Mouse (Mus musculus) stomach, embryonic 15.5 days (tissue): Measurements from ENCODE around the gene Serinc4. TPM values are rescaled to one million over a fixed set of nuclear protein-coding genes. Genes with fewer than 3 reads are reported as not detected.
"Not testable (repeated sequence)": the region's sequence is repeated elsewhere in the genome, so short reads cannot be mapped to it uniquely, and the experiment has no call there.

Source experiments
- ATAC-seq: fragments of 200-750 bp; cut with Nextera tagmentation; 2 replicates; pipeline ENCODE4 v1.8.0; 2017; ENCODE audit warnings: low read depth, moderate number of reproducible peaks, moderate TSS enrichment; ENCODE audit not compliant: insufficient read depth, low FRiP score
- H3K27ac ChIP-seq: fragments of 300-500 bp; sonication (generic); 2 replicates; pipeline ENCODE4 v1.5.1; 2015; ENCODE audit warnings: mild to moderate bottlenecking, inconsistent platforms
- H3K27me3 ChIP-seq: fragments of 300-500 bp; sonication (generic); replicated peaks from 2 replicates; pipeline ENCODE4 v1.6.1; 2015; ENCODE audit warnings: inconsistent platforms
- H3K36me3 ChIP-seq: fragments of 300-500 bp; sonication (generic); 2 replicates; pipeline ENCODE4 v1.6.1; 2015; ENCODE audit warnings: inconsistent platforms
- H3K4me1 ChIP-seq: fragments of 300-500 bp; sonication (generic); 2 replicates; pipeline ENCODE4 v1.6.1; 2015; ENCODE audit warnings: inconsistent platforms
- H3K4me2 ChIP-seq: fragments of 300-500 bp; sonication (generic); 2 replicates; pipeline ENCODE4 v1.6.1; 2015; ENCODE audit warnings: mild to moderate bottlenecking, inconsistent platforms
- H3K4me3 ChIP-seq: fragments of 300-500 bp; sonication (generic); replicated peaks from 2 replicates; pipeline ENCODE4 v1.5.1; 2015; ENCODE audit warnings: inconsistent platforms
- H3K9ac ChIP-seq: fragments of 300-500 bp; sonication (generic); 2 replicates; pipeline ENCODE4 v1.6.1; 2015; ENCODE audit warnings: inconsistent platforms
- H3K9me3 ChIP-seq: fragments of 300-500 bp; sonication (generic); 2 replicates; pipeline ENCODE4 v1.6.1; 2016; ENCODE audit warnings: inconsistent platforms
- WGBS: fragments of 180-500 bp; shearing (Covaris S2); methylation state at CpG from one replicate; pipeline ENCODE4 v1.1.7; 2015; 5-methylcytosine and 5-hydroxymethylcytosine counted together
- polyA plus RNA-seq: library from polyadenylated mRNA; unstranded; fragments of >200 nt; fragmentation: Nextera tagmentation; extraction: Ambion mirVana; gene quantifications from 2 replicates; pipeline ENCODE4 v1.2.1, GENCODE M21; 2015

The Serinc4 gene
- polyA plus RNA-seq, result 0.30 and 0.67 TPM in 2 replicates

DNA sequence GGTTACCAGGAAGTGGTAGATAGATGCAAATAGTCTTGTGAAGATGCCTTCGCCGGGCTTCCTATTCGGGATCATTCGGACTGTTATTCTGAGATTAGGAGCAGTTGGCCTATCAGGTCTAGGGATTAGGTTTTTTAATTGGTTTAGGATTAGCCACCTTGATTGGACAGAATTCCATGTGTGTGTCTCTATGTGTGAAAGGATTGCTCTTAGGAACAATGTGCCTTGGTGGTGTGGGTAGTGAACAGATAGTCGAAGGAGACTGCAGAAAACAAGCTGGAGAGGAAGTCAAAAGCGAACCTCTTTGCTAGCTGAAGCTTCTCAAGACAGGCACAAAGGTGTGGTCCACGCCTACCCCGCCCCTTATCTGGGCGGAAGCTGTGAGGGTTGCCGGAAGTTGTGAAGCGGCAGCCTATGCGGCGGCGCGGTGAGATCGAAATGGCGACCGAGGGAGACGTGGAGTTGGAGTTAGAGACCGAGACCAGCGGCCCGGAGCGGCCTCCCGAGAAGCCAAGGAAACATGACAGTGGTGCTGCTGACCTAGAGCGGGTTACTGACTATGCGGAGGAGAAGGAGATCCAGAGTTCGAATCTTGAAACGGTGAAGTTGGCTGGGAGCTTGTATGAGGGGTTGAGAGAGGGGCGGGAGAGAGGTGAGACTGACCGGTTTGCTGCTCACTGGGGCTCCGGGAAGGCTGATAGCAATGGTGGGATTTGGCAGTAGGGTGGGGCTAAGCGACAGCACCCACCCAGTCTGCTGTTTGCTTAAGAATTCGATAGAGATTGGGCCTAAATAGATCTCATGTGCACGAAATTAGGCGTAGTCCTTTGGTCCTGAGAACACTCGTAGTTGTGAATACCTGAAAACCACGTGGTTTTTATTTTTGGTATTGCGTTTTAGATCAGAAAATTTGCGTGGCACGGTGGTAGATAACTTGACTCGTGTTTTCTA, at the start of gene Serinc4:
Serinc4 (minus strand) TSS at position 90 of the 951 bp plus-strand sequence.
- Histone ChIP-seq H3K4me2 (peak within 1 kb of the TSS; percentile 59), H3K4me3 (peak within 1 kb of the TSS; percentile 73), H3K36me3 (peaks cover 16% of the 10 kb centered on the region), H3K9ac (peak within 1 kb of the TSS; percentile 62), H3K9me3 (no peaks in the 10 kb centered on the region), H3K4me1 (peaks cover 10% of the 10 kb centered on the region; the same call in 1 of the 2 replicates), H3K27ac (peak within 1 kb of the TSS; percentile 82), H3K27me3 (no peaks in the 10 kb centered on the region)
- ATAC-seq, result peak; percentile 94
- 4% methylated on average over 41 of the region's 41 CpGs for WGBS

DNA sequence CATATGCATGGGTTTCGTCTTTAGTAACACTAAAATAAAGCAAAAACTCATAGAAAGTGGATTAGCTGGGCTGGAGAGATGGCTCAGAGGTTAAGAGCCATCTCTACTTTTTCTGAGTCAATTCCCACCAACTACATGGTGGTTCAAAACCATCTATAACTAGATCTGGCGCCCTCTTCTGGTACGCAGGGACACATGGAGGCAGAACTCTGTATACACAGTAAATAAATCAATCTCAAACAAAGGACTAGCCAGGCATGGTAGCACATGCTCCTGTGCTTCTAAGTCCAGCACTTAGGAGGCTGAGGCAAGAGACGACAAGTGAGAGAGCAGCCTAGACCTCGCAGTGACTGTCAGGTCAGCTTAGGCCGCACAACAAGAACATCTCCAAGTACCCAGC, 45.0 kb upstream of the Serinc4 start:
- not testable (repeated sequence) for H3K9me3 ChIP-seq, H3K4me3 ChIP-seq, H3K36me3 ChIP-seq, H3K4me2 ChIP-seq, H3K4me1 ChIP-seq, H3K9ac ChIP-seq, ATAC-seq, H3K27me3 ChIP-seq, H3K27ac ChIP-seq
- WGBS, result 69% methylated on average over 3 of the region's 6 CpGs

DNA sequence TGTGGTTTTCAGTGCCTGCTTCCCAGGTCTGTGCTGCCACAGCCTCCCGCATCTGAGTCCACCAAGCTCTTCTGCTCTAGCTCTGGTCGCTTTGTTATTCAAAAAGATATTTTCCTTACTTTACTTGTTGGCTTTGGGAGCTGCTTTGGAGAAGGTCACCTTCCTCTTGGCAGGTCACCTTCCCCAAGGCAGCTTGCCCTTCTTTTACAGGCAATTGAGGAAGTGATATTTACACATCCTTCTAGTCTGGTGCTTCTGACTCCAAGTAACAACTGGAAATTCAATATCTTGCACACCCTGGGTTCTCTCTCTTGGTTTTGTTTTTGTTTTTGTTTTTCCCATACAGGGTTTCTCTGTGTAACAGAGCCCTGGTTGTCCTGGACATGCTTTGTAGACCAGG, 27.8 kb upstream of the Serinc4 start:
- WGBS, result 59% methylated on average over 2 of the region's 2 CpGs
- H3K4me1 ChIP-seq, ATAC-seq, H3K27ac ChIP-seq, H3K27me3 ChIP-seq, H3K4me2 ChIP-seq, H3K9me3 ChIP-seq, H3K36me3 ChIP-seq, H3K4me3 ChIP-seq, H3K9ac ChIP-seq: not testable (repeated sequence)

DNA sequence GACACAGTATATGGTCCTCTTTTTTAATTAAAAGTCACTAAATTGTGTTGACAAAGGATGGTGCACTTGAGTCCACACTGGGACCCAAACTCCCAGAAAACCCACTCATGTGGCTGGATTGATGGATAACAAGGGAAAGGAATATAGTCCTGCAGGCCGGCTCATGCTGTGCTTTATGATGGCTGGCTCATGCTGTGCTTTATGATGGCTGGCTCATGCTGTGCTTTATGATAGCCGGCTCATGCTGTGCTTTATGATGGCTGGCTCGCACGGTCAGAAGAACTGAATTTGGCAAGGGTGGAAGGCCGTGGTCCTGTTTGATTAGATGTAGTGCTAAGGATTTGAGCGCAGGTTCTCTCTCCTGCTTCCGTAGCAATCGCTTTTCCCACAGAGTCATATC, 27.0 kb upstream of the Serinc4 start:
- Histone ChIP-seq H3K9ac (no peak overlapping the region), H3K9me3 (no peaks in the 10 kb centered on the region), H3K4me3 (no peak overlapping the region), H3K27ac (no peak overlapping the region), H3K4me2 (no peak overlapping the region), H3K36me3 (no peaks in the 10 kb centered on the region), H3K4me1 (no peaks in the 10 kb centered on the region), H3K27me3 (no peaks in the 10 kb centered on the region)
- 77% methylated on average over 8 of the region's 8 CpGs for whole genome bisulfite sequencing
- ATAC-seq, result no peak

DNA sequence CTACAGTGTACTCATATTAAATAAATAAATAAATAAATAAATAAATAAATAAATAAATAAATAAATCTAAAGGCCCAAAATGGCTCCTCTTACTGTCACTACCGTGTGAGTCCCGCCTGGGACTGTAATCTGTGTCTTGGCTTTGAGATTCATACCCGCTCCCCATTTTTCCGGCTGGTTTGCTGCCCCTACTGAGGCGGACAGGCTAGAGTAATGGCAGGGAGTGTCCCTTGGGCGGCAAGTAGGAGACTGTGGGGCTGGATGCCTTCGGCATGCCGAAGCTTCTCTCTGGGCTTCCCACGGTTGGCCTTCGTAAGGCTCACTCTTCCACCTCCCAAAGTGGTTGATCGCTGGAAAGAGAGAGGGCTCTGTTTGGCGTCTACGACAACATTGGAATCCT, 24.3 kb upstream of the Serinc4 start:
- H3K27ac ChIP-seq, H3K4me1 ChIP-seq, H3K9me3 ChIP-seq, H3K4me2 ChIP-seq, ATAC-seq, H3K27me3 ChIP-seq, H3K9ac ChIP-seq, H3K36me3 ChIP-seq, H3K4me3 ChIP-seq: not testable (repeated sequence)
- WGBS, result 86% methylated on average over 13 of the region's 13 CpGs

DNA sequence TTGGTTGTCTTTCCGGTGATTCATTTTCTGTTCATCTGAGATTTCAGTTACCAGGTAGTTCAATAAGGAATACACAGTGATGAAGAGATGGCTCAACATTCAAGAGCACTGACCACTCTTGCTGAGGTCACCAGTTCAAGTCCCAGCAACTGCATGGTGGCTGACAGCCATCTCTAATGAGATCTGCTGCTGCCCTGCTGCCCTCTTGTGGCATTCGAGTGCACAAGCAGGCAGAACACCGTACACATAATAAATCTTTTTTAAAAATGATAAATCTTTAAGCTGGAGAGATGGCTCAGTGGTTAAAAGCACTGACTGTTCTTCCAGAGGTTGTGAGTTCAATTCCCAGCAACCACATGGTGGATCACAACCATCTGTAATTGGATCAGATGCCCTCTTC, 23.9 kb upstream of the Serinc4 start:
- no peak overlapping the region for H3K9ac ChIP-seq
- no peak overlapping the region for H3K4me3 ChIP-seq
- H3K27me3 ChIP-seq, result no peaks in the 10 kb centered on the region
- H3K9me3 ChIP-seq, result no peaks in the 10 kb centered on the region
- H3K4me1 ChIP-seq, result no peaks in the 10 kb centered on the region
- no peak overlapping the region for H3K27ac ChIP-seq
- 54% methylated on average over 3 of the region's 3 CpGs for WGBS
- H3K4me2 ChIP-seq, result no peak overlapping the region
- ATAC-seq, result no peak
- H3K36me3 ChIP-seq, result no peaks in the 10 kb centered on the region

DNA sequence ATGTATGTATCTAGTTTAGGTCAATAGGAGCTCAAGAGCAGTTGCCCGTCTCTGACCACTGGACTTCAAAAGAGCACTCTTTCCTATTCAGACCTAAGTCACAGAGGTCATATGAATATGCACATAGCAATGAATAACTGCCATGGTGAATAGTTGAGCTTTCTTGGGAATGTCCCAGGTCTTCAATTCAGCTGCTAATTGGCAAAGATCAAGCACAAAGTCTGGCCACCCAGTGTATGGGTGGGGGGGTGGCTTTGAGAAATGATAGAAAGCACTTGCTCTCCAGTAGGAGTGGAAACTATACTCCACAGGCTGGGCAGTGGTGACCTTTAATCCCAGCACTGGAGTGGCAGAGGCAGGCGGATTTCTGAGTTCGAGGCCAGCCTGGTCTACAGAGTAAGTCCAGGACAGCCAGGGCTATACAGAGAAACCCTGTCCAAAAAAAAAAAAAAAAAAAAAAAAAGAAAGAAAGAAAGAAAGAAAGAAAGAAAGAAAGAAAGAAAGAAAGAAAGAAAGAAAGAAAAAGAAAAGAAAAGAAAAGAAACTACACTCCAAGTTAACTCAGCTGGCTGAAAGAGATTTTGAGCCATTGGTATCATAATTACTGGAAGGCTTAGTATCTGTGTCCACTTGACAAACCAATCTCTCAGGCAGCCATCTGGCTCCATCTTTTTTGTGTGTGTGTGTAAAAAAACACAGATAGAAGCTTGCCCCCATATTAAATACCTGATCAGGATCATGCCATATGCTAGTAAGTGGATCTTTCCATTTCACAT, 21.1 kb upstream of the Serinc4 start:
- WGBS, result 86% methylated on average over 3 of the region's 3 CpGs
- H3K27me3 ChIP-seq, result no peaks in the 10 kb centered on the region

DNA sequence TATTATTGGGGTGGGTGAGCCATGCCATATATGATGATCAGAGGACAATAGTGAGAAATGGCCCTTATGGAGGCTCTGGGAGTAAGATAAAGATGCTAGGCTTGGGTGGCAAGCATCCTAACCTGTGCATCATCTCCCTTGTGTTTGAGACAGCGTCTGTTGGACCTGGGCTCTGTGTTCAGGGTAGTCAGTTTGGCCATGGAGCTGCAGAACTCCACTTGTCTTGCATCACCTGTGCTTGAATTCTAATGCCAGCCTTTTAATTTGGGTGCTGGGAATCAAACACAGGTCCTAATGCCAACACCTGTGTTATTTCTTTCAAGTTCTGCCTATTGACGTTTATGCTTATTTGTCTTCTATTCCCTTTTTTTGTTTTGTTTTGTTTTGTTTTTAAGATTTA, 18.7 kb upstream of the Serinc4 start:
- H3K9me3 ChIP-seq, ATAC-seq, H3K36me3 ChIP-seq, H3K4me3 ChIP-seq, H3K27ac ChIP-seq, H3K4me2 ChIP-seq, H3K9ac ChIP-seq, H3K27me3 ChIP-seq, H3K4me1 ChIP-seq: not testable (repeated sequence)
- 96% methylated on average over 2 of the region's 2 CpGs for WGBS

More for the DNA sequence above, 21.1 kb upstream of the Serinc4 start:
- no peak for ATAC-seq
- no peak overlapping the region for H3K27ac ChIP-seq
- H3K9me3 ChIP-seq, result no peaks in the 10 kb centered on the region
- no peak overlapping the region for H3K4me3 ChIP-seq
- H3K4me2 ChIP-seq, result no peak overlapping the region
- no peaks in the 10 kb centered on the region for H3K36me3 ChIP-seq
- H3K9ac ChIP-seq, result no peak overlapping the region
- H3K4me1 ChIP-seq, result no peaks in the 10 kb centered on the region

DNA sequence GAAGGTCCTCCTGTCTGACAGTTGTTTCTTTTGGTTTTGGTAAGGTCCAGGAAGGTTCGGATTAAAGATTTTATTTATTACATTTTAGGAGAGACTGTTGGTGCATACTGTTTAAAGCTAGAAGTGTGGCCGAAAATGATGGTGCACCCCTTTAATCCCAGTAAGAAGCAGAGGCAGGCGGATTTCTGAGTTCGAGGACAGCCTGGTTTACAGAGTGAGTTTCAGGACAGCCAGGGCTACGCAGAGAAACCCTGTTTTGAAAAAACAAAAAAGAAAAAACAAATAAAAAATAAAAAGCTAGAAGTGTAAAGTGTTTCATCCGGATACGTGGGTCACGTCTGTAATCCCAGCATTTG, 17.6 kb upstream of the Serinc4 start:
- H3K27me3 ChIP-seq, result no peaks in the 10 kb centered on the region
- ATAC-seq, result peak; percentile 20; the same call in 1 of the 2 replicates
- H3K4me1 ChIP-seq, result no peaks in the 10 kb centered on the region
- H3K4me3 ChIP-seq, result peak overlapping the region; percentile 66
- H3K27ac ChIP-seq, result peak overlapping the region; percentile 48
- no peak overlapping the region for H3K9ac ChIP-seq
- H3K4me2 ChIP-seq, result peak overlapping the region; percentile 69
- no peaks in the 10 kb centered on the region for H3K9me3 ChIP-seq
- WGBS, result 32% methylated on average over 8 of the region's 8 CpGs
- no peaks in the 10 kb centered on the region for H3K36me3 ChIP-seq

DNA sequence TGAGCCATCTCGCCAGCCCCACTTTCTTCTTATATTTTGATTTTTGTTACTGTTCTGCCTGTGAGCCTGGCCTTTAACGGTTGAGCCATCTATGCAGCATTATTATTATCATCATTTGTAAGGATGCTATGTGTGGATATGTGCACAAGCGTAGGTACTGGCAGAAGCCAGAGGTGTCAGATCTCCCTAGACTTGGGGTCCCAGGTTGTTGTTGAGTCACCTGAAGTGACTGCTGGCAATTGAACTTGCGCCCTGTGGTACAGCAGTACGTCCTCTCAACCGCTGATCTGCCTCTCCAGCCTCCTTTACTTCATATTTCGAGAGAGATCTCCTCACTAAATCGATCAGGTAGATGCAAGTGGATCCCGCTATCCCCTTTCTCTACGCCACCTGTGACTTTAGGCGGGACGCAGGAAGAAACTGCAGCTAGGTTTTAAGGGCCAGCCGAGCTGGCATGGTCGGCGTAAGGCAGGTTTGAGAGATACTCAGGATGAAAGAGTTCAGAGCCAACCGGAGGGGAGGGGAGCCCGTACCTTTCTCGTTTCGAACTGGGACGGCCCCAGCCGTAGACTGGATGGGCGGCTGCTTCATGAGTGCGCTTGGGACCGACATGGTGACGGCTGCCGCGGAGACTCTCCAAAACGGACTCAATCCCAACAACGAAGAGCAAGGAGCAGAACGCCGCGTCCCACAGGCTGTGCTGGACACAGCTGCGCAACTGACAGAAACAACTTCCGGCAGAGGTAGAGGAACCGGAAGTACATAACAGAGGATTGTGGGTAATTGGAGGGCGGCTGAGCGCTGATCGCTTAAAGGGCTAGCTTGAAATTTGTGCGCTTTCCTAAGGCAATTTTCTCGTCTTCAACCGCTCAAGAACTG, 17.0 kb upstream of the Serinc4 start, which contains the start of gene Mfap1b:
Mfap1b (minus strand) TSS at position 767 of the 879 bp plus-strand sequence.
- Histone ChIP-seq H3K4me2 (peak within 1 kb of the TSS; percentile 69), H3K27ac (peak within 1 kb of the TSS; percentile 48), H3K4me3 (peak within 1 kb of the TSS; percentile 66), H3K9ac (peak within 1 kb of the TSS; percentile 33)
- not testable (repeated sequence) for H3K27me3 ChIP-seq, H3K9me3 ChIP-seq, H3K4me1 ChIP-seq, H3K36me3 ChIP-seq
- 4% methylated on average over 41 of the region's 41 CpGs for WGBS
- peak; percentile 94 for ATAC-seq

DNA sequence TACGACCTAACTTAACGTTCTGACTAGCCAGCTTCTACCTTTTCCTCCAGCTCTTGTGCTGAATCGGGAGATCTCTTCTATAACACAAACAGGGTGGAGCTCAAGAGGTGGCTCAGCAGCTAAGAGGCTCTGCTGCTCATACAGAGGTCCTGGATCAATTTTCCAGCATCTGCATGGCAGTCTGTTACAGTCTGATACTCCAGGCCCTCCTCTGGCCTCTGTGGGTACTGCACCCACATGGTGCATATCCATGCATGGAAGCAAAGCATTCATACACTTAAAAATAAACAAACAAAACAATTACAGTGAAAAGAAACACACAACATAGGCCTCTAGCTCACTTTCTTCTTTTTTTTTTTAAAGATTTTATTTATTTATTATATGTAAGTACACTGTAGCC, 16.2 kb upstream of the Serinc4 start:
- not testable (repeated sequence) for H3K9ac ChIP-seq, ATAC-seq, H3K9me3 ChIP-seq, H3K27ac ChIP-seq, H3K36me3 ChIP-seq, H3K4me3 ChIP-seq, H3K4me1 ChIP-seq, H3K27me3 ChIP-seq
- 97% methylated on average over 3 of the region's 3 CpGs for WGBS
- H3K4me2 ChIP-seq, result peak overlapping the region; percentile 69
